Mouse (Mus musculus): ENCODE data around the gene Tgfb1i1. TPM values are rescaled to one million over a fixed set of nuclear protein-coding genes. Genes with fewer than 3 reads are reported as not detected.

Gene Tgfb1i1
- total RNA-seq (2021), result 10 to 100 TPM; 22.6 to 24.1 TPM
- long read RNA-seq, experiment 1, transcript Tgfb1i1-204 (10 exons, 3,788 nt), result major isoform, 14 of 25 reads
- long read RNA-seq, experiment 1, partial matches to known transcripts, result 1 of 25 reads
- long read RNA-seq, experiment 1, other reads (novel, unspliced or antisense), result 3 of 25 reads
- long read RNA-seq, experiment 2, transcript Tgfb1i1-204 (10 exons, 3,788 nt), result major isoform, 8 of 15 reads
- long read RNA-seq, experiment 2, partial matches to known transcripts, result 1 of 15 reads
- long read RNA-seq, experiment 2, other reads (novel, unspliced or antisense), result 0 of 15 reads

DNA sequence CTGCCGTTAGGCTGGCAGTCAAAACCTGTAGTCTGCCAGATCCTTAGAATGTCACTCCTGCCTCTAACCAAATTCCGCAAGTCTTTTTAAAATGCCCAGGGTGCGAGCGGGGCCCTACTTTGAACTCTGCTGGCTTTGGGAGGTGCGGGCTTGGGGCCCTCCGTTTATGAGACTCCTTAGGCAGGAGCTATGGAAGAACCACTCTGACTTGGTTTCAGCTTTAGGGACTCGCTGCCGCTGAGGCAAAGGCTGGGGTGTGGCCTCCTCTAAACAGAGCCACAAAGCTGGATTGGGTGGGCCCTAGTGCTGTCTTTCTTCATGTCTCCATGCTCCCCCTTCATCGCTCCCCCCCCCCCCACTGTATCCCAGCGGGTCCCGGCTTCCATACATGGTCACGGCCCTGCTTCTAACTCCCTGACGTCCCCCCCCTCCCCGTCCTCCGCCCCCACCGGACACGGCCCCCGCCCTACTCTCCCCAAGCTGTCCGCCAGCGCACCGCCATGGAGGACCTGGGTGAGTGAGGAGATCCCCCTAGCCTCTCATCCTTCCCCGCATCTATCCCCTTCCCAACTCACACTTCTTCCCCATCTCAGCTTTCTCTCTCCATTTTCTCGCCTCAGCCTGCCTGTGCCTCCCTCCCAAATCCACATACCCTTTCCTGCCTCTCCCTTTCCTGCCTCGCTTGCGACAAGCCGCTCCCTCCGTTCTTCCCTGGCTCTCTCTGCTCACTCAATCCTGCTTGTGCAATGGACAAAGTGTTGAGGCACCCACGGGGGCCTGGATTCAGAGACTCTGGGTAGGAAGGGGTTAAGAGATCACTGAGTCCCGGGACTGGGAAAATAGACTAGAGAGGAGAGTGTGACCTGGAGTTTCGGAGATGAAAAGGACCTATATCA is at the start of gene Tgfb1i1:
Gene Tgfb1i1, plus strand, starts transcription at position 317 of the 896 bp plus-strand sequence.
- peak in 1 of 2 experiments; percentile 41 for DNase-seq (ENCODE audit: low spot score in 2 of 2)

- no peak for DNase-seq (ENCODE audit: low spot score in 2 of 2)
Observed at GRCm38 (mm10) chr7:128201607-128202006, 45.0 kb upstream of the Tgfb1i1 start.

DNA sequence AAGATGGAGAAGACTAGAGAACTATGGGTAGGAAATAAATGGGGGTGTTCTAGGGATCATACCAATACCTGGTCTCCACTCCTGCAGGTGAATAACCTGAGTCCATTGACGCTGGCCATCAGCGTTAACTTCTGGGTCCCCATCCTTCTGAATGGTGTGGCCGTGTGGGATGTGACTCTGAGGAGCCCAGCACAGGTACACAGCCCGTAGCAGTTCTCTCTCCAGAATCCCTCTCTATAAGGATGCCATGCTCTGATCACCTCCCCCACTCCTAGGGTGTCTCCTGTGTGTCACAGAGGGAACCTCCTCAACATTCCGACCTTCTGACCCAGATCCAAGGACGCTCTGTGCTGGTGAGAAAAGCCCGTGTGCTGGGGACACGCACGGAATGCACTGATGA is 43.5 kb upstream of the Tgfb1i1 start:
- no peak for DNase-seq (ENCODE audit: low spot score in 2 of 2)

GRCm38 (mm10) chr7:128204179-128204578 is 42.4 kb upstream of the Tgfb1i1 start:
- DNase-seq (ENCODE audit: low spot score in 2 of 2), result no peak

DNA sequence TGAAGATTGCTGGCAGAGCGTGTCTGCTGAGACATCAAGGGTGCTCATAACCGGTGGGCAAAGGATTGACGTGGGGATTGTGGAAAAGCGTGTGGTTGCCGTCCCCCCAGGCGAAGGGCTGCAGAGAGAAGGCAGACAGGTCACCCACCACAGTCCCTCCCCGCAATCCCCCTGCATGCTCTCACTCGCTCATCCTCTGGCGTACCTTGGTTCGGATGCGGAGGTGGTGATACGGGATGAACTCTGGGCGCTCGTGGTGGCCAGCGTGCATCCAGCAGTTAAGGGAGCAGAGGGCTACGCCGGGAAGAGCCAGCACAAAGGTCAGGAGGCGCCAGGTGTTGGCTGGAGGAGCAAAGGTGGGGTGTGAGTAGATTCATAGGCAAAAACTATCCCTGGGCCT is 40.9 kb upstream of the Tgfb1i1 start:
- DNase-seq (ENCODE audit: low spot score in 2 of 2), result no peak

DNA sequence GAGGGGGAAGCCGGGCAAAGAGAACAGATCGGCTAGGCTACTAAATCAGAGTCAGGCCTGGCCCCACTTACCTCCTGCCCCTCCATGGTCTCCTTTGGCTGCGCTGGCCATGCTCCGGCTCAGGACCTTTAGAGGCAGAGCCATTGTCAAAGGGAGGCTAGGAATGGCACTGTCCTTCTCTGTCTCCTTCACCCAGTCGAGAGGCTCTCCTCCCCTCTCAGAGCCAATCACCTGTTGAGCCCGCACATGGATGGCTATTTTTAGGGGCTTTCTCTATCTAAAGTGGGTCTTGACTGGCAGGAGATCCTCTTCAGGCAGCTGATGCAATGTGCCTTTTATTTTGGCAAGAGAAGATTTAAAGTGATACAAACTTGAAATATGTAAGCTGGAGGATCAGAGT is 40.5 kb upstream of the Tgfb1i1 start, which contains the start of gene Cox6a2:
Gene Cox6a2, minus strand, starts transcription at position 236 of the 400 bp plus-strand sequence.
- no peak for DNase-seq (ENCODE audit: low spot score in 2 of 2)

DNA sequence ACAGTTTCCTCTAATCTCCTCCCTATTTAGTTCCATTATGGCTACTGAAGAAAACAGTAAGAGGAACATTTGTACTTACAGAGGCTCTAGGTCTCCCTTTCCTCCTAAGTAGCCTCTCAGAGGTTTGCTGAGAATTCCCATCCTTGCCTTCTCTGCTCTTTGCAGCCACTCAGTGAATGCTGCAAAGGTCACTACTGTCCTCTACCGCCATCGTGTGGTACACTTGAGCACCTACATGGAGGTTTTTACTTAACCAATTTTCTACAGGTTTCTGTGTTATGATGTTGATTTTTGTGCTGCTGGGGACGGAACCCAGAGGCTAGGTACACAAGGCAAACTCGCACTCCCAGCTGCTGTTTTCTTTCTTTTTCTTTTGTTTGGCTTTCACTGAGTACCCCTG is 38.4 kb upstream of the Tgfb1i1 start:
- peak; percentile 32 to 65 for DNase-seq (ENCODE audit: low spot score in 2 of 2)

- DNase-seq (ENCODE audit: low spot score in 2 of 2), result no peak
Observed at GRCm38 (mm10) chr7:128209826-128210225, 36.8 kb upstream of the Tgfb1i1 start.

DNA sequence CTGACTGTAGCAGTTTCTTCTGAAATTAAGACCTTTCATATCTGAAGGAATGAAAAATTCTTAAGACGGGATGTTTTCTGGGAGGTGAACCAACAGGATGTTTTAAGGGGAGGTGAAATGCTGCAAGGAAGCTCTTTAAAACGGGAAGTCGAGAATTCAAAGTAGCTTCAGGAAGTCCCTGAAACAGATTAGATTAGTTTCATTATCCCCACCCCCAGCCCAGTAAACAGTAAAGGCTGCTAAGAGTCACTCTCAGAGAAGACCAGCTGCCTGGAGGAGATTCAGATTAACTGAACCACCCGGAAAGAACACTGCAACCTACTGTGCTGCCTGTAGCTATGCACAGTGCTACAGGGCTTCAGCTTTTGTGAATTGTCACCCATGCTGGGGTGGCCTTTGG is 26.7 kb upstream of the Tgfb1i1 start:
- DNase-seq (ENCODE audit: low spot score in 2 of 2), result no peak

GRCm38 (mm10) chr7:128220936-128221335 is 25.7 kb upstream of the Tgfb1i1 start:
- no peak for DNase-seq (ENCODE audit: low spot score in 2 of 2)

DNA sequence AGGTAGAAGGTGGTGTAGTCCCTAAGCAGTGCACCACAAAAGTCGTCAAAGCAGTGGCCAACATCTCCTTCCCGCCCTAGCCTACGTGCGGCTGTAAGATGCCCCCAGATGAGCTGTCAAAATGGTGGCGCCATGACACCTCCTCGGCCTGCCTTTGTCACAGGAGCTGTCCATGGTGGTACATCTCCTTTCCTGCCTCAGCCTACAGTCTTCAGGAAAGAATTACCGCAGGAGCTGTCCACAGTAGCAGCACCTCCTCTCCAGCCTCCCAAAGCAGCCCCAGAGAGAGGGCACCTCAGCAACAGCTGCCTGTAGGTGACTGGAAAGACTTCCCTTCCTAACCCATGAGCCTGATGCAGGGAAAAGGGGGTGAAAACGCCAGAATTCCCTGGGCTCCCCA is 14.9 kb upstream of the Tgfb1i1 start:
- no peak for DNase-seq (ENCODE audit: low spot score in 2 of 2)

GRCm38 (mm10) chr7:128234796-128235195 is 11.8 kb upstream of the Tgfb1i1 start:
- DNase-seq (ENCODE audit: low spot score in 2 of 2), result no peak

DNA sequence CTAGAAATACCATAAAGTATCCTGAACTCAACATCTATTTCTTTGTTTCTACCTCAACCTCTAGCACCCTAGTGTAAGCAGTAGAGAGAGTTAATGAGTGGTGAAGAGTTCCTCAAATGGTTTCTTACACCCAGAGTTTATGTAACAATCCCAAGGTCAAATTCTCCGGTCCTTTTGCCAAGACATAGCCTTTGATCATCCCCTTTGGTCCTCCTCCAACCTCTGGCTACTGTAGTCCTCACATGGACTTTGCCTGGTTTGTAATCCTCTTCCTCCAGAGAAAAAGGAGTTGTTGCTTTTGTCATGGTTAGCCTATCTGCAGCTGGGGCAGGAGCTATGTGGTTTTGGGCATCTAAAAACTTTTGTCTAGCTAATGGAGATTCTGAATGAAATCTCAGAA is 11.1 kb upstream of the Tgfb1i1 start:
- no peak for DNase-seq (ENCODE audit: low spot score in 2 of 2)

GRCm38 (mm10) chr7:128236426-128236825 is 10.2 kb upstream of the Tgfb1i1 start:
- DNase-seq (ENCODE audit: low spot score in 2 of 2), result no peak

GRCm38 (mm10) chr7:128236856-128237592 is 9.6 kb upstream of the Tgfb1i1 start, which contains the start of gene Armc5:
Gene Armc5 (plus strand): TSS chr7:128237342.
- peak; percentile 85 to 87 for DNase-seq (ENCODE audit: low spot score in 2 of 2)

GRCm38 (mm10) chr7:128237593-128237926 is 9.1 kb upstream of the Tgfb1i1 start:
- no peak for DNase-seq (ENCODE audit: low spot score in 2 of 2)

DNA sequence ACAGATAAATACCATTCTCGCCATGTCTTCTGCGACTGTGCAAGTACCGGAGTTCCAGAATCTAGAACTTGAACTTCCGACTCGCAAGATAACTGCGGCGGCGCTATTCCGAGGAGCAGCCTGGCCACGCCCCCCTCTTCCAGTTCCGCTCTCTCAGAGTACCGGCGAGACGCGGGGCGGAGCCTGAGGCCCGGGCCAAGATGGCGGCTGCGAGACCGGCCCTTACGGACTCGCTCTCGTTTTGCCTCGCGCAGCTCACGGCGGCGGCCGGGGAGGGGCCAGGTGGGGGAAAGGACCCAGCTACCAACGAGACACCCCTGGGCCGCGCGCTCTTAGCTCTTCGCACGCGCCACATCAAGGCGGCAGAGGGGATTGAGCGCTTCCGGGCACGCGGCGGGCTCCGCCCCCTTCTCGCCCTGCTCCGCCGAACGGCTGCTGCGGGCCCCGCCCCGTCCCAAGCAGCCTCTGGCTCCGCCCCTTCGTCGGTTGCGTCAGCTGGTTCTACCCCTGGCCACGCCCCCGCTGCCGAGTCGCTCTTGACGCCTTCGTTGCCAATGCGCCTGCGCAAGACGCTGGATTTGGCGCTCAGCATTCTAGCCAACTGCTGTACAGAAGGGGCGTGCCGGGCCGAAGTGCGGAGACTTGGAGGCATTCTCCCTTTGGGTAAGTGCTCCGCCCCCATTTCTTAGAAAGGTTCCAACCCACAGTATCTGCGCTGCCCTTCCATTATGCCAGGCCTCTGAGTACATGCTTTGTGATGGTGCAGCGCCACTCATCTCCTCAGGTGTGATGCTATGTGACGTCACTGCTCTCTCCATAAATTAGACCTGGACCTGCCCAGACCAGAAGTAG is 8.5 kb upstream of the Tgfb1i1 start, which contains the start of gene 9130023H24Rik:
Gene 9130023H24Rik, minus strand, starts transcription at position 105 of the 852 bp plus-strand sequence.
- DNase-seq (ENCODE audit: low spot score in 2 of 2), result peak; percentile 99 to 100

DNA sequence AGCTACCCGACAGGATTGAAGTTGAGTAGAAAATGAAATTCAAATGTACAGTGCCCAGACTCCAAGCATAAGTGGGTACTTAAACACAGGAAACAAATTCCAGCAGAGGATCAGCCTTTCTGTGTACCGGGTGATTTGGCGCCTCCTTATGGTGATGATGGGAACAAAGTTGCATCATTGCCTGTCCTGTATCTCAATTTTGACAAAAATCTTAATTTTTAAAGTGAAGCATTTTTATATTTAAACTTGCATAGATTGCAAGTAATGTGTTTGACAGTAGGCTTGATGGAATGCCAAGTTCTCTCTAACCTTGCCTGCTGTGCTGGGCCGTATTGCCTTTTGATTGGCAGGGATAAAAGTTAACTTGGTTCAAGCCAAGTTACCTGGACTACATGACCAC is 7.6 kb upstream of the Tgfb1i1 start:
- DNase-seq (ENCODE audit: low spot score in 2 of 2), result no peak

DNA sequence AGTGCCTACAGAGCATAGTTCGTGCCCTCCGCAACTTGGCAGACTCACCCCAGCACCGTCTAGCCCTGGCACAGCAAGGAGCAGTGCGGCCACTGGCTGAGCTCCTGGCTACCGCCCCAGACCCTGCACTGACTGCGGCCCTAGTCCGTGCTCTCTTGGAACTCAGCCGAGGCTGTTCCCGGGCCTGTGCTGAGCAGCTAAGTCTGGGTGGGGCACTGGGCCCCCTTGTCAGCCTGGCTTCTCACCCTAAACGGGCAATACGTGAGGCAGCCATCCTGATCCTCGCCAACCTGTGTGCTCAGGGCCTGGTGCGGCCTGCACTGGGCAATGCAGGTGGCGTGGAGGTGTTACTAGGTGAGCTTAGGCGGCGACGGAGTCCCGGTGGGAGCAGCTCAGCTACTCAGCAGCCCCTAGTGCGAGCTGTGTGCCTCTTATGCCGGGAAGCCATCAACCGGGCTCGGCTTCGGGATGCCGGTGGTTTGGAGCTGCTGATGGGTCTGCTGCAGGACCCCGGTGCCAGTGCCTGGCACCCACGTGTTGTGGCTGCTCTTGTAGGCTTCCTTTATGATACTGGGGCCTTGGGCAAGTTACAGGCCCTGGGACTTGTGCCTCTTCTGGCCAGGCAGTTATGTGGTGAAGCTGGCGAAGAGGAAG is 6.4 kb upstream of the Tgfb1i1 start:
- DNase-seq (ENCODE audit: low spot score in 2 of 2), result no peak

- DNase-seq (ENCODE audit: low spot score in 2 of 2), result no peak
Observed at GRCm38 (mm10) chr7:128242331-128242730, 4.3 kb upstream of the Tgfb1i1 start.
